Mouse (Mus musculus): ENCODE measurements around the gene Eftud2.

DNA sequence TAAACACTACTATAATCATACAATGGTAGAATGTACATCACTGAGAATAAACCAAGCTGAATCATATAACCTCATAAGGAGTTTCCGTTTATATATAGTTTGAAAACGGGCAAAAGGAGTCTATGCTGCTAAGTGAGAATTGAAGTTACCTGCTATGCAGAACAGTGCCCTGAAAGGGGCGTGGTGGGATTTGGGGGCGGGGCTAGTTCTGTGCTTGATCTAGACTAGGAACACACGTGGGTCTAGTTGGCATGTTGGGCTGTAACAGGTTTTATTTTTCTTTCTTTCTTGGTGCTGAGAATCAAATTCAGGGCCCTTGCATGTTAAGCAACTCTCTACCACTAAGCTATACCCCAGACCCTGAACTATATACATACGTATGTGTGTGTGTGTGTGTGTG, 59.6 kb downstream of the Eftud2 start:
- TF ChIP-seq CTCF (IDR thresholded peaks at IDR 0.05; ENCODE audit: insufficient read depth, low read length) (no peak), POLR2A (IDR thresholded peaks at IDR 0.05; ENCODE audit: borderline replicate concordance, extremely low read depth, low read depth, low read length) (no peak)

All from lung, adult 2 months (tissue).